In genomic region chr4:97611251-97611847, GRCm38 (mm10) we compare ENCODE assay signal across 8 mouse cellular contexts.
A peak's percentile ranks its signal among the peaks of the same experiment; 100 is the strongest.
DNase-seq lines count a peak whose midpoint lies in the region; ATAC-seq and TF ChIP-seq lines count a peak whose summit lies in the region.
"Had no signal": no experiment of that assay in that cellular context is flagged by ENCODE, and none has a peak within 500 bp of the region (broad histone marks: within the 10 kb centered on the region; RNA-seq: fewer than 3 reads in every experiment).

No protein-coding gene starts in this region.

- ATAC-seq in forebrain, postnatal 0 days: peak; percentile 72
- ATAC-seq in megakaryocyte, adult 5-6 weeks (ENCODE audit: poor library complexity, severe bottlenecking): no peak

- WGBS in forebrain, postnatal 0 days: 28% methylated on average over 11 of the region's 11 CpGs

- intact Hi-C loops in heart, postnatal 10 days (cut with DNase I): no loop called here
- intact Hi-C loops in left cerebral cortex, postnatal 4 days (cut with DNase I): no loop called here

- no peak for TF ChIP-seq CTCF in forebrain, postnatal 0 days (IDR thresholded peaks at IDR 0.05; ENCODE audit: low read depth)

- peaks cover 26% of the 10 kb centered on the region for H3K4me1 ChIP-seq in forebrain, postnatal 0 days (ENCODE audit: insufficient read depth)

- H3K27ac ChIP-seq in forebrain, postnatal 0 days (ENCODE audit: low read depth, low read length): peak overlapping the region; percentile 46
- H3K27ac ChIP-seq: kidney, postnatal 0 days had no signal

- no peaks in the 10 kb centered on the region for H3K9me3 ChIP-seq in forebrain, postnatal 0 days (ENCODE audit: low read length)

- peak; percentile 8 for DNase-seq in urinary bladder, postnatal 25 days (ENCODE audit: low spot score)
- DNase-seq in urinary bladder, adult 2 months (ENCODE audit: low spot score): no peak
- DNase-seq in forebrain, postnatal 0 days: peak; percentile 81
- peak; percentile 82 to 83 for DNase-seq in heart, postnatal 10 days
- DNase-seq in left cerebral cortex, postnatal 4 days: peak; percentile 95
- peak; percentile 14 to 42 for DNase-seq in right cerebral cortex, postnatal 36 days (ENCODE audit: low spot score in 2 of 2)

- no peak overlapping the region for H3K4me2 ChIP-seq in forebrain, postnatal 0 days (ENCODE audit: low read depth)

- H3K36me3 ChIP-seq in forebrain, postnatal 0 days (ENCODE audit: insufficient read depth): no peaks in the 10 kb centered on the region

- H3K9ac ChIP-seq in forebrain, postnatal 0 days: no peak overlapping the region

- no peaks in the 10 kb centered on the region for H3K27me3 ChIP-seq in forebrain, postnatal 0 days (ENCODE audit: insufficient read depth, low read length)

- H3K4me3 ChIP-seq in forebrain, postnatal 0 days (ENCODE audit: low read depth, low read length): no peak overlapping the region
